Mouse (Mus musculus): ENCODE measurements around the gene Ddias.
"Not testable (repeated sequence)": the region's sequence is repeated elsewhere in the genome, so short reads cannot be mapped to it uniquely, and the experiment has no call there.

The Ddias gene

DNA sequence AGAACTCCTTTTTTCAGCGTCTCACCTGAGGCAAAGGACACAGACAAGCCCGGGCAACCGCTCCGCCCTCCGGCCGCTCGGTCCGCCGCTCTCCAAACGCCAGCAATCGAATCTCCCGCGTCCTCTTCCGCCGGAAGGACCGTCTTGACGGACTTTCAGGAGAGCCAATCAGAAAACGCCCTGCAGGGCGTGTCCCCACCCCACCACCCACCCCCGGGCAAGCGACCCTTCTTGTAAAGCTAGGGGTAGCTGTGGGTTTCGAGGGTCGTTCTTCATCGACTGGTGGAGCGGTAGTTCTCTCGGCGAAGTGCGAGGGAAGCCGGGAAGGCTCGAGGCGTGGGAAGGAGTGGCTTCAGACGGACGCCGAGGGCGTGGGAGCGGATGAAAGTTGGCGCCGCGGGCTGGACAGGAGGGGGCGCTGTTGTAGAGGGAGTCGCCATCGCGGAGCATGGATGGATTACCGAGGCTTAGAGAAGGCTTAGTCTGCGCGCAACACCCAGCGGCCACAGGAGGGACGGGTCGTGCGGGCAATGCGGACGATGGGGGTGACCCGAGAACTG is at the start of gene Ddias, which contains the start of gene Prcp:
Ddias (minus strand) TSS at position 132 of the 560 bp plus-strand sequence.
Prcp (plus strand) TSS at position 355 of the 560 bp plus-strand sequence.
- peak; percentile 94 for DNase-seq

DNA sequence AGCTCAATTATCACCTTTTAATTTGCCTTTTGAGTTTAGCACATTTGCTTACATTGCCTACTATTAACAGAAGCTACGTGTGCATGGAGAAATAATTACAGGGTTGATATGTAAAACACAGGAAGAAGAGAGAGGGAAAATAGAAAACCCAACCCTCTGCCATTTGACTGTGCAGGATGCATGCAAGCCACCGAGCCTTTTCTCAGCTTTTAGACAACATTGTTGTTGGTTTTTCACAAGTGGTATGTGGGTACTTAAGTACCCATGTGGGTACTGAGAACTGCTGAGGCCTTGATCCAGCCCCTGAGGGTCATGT is 46.8 kb upstream of the Ddias start:
- no peak for DNase-seq

DNA sequence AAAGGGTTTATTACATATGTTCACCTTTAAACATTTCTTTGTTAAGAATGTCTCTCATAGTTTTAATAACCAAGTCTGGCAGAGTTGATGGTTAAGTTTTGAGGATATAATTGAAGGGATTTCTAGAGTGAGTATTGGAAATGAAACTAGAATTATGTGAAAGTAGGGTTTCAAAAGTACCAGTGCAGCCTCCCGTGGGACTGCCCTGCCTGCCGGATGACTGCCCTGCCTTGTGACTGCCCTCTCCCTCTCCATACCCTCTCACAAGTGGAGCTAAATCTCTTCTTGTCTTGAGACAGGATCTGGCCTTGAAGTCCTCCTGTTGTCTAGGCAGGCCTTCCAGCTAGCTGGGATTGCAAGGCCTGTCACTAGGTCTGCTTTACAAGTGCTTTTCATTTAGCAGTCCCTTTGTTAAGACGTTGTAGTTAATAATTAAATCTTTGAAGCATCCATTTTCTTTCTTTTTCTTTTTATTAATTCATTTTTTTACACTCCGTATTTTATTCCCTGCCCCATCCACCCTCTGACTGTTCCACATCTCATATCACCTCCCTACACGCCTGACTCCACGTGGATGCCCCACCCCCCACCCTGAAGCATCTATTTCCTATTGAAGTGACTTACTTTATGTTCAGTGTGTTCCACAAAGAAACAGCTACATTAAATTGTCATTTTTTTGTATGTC is 46.3 kb upstream of the Ddias start:
- no peak for DNase-seq

DNA sequence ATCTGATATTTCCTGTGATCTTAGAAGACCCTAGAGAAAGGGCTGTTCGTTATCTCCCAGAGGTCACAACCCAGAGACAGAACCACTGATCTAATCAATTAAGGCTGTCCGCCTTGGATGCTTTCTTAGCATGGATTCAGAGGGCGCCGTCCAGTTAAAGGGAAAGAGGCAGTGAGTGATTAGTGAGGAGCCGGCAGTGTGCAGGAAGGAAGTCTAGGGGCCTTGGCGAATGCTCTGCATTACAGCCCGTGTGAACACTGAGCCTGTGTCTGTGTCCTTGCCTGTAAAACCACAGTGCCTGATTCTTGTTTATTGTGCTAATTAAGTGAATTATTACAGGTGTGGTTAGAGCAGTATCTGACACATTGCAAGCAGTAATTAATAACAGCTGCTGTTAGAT is 30.2 kb upstream of the Ddias start:
- not testable (repeated sequence) for DNase-seq

DNA sequence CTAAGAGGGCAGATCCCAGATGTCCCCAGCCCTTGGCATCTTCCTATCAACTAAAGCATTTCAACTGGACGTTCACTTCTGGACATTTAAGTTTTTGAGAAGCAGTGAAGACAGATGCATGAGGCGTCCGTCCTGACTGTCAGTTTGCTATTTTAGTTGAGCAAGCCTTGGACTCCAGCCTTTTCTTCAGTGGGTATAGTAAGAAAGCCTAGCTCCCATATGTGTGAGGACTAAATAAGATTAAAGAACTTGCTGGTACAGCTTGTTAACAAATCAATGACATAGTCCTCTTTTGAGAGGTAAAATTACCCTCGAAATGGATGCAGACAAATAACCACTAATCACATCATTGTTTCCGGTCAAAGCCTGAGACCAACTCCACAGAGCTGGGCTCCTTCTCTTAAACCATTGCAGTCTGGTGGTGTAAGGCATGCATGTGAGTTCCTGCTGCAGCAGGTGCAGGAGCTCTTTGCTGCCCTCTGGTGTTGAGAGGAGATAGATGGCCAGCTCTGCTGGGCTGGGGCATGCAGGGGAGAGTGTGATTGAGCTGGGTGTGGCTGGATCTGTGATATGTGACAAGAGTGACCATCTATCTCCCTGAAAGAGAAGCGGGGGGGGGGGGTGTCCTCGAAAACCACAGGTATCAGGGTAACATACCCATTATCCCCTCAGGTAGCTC is 29.5 kb upstream of the Ddias start:
- DNase-seq, result peak; percentile 52

DNA sequence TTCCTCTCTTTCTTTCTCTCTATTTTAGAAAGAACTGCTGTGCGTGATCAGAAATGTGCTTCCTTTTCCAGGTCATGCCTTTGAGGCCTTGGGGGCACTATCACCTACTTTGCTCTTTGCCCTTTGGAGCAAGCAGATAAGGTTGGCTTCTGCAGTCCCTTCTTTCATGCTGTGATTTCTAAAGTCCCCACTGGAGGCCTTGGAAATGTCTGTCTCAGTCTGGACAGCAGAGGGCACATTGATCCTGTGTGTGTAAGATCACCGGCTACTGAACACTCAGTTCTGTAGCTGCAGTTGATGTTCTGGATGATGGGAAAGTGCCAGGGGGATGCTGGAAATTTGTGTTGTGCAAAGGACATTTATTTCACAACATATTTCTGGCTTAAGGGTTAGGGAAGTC is 23.0 kb upstream of the Ddias start:
- DNase-seq, result peak; percentile 22

DNA sequence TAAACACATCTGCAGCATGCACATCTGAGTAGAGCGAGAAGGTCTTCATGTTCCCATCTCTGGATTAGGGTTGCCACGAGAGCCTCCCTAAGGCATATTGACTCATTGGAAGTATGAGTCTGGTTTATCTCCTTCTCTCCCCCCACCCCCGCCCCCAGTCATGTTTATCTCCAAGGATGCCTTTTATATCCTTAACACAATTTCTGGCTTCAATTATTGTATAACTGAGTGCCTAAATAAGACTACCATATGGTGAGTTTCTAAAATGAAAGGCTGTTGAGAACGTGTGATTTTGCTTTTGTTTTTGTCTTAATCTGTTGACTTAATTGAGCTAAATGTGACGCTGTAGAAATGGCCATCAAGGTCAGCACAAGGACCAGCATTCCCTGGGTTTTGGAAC is 22.0 kb upstream of the Ddias start:
- DNase-seq, result no peak

DNA sequence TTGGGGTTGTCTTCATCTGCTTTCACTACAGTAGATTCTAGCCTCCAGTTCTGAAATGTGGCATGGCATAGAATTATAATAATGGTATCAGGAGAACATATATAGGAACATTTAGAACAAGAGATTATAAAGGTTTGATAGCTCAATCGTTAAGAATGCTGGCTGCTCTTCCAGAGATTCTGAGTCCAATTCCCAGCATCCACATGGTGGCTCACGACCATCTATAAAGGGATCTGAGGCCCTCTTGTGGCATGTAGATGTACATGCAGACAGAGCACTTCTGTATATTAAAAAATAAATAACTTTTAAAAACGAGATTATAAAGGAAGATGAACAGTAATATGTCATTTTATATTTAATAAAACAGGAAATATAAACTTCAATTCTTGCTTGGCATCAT is 19.4 kb upstream of the Ddias start:
- no peak for DNase-seq

DNA sequence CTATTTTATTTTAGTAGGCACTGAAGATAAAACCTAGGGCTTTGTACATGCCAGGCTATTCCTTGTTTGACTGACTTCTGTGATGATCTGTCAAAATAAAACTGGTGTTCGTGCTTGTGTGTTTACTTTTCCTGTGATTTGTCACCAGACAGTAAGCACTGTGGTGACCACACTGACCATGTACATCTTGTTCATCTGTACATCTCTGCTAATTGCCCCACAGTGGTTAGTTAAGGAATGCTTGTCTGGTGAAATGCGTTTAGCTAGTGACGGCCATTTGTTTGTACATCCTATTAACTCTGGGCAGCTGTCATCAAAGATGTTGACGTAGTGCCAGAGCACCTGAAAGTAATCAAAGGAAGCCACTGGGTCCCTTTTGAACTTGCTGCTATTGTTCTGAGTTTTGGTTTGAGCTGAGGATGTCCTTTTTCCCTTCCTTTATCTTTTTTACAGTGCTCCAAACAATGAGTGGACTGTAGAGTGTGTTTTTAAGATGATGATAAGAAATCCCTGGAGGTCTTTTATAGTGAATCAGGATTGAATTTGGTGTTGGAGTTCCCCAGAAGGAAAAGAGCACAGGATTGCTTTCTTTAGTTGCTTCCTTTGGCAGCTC is 16.7 kb upstream of the Ddias start:
- DNase-seq, result no peak

DNA sequence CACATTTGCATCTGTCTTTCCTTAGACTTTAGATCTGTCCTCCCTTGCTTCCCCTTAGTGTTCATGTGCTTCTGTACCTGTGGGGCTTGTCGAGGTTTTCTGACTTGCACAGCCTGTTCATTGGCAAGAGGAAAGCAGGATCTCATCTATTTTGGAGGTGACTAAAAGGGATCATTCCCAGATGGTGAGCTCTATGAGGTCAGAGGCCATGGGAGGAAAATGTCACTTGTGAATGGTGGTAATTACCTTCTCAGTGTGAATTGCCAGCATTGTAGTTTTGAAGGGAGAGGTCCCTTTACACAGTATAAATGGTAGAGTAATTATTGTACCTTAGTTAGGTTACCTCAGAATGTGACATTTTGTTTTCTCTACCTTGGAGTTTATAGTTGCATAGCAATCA is 16.2 kb upstream of the Ddias start:
- DNase-seq, result no peak

DNA sequence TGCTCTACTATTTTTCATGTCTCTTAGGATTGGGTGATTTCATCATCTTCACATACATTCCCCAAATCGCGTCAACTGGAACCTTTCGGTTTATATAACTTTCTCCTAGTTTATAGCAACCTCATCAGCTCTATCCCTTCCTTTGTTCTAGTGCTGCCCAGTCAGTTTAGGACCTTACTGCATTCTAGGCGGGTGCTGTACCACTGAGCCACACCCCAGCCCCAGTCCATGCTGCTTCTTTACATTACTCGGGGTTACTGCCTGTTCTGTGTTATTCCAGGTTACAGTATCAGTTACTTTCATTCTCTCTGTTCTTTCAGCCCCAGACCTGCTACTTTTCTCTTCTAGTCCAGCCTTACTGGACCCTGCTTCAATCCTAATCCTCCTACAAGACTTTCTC is 13.2 kb upstream of the Ddias start:
- no peak for DNase-seq

DNA sequence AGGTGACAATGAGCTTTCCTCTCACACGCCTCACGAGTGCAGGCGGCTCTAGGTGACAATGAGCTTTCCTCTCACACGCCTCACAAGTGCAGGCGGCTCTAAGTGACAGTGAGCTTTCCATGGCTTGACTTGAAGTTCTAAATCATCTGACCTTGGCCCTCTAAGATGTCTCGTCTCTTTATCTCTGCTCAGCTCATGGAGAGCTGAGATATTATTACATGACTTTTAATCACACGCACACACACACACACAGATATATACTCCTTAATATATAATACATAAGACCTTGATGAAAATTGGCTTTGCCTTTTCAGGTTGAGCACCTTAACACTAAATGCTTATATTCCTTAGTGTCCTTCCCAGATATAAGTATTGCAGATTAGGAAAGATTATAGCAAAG is 12.8 kb upstream of the Ddias start:
- no peak for DNase-seq

DNA sequence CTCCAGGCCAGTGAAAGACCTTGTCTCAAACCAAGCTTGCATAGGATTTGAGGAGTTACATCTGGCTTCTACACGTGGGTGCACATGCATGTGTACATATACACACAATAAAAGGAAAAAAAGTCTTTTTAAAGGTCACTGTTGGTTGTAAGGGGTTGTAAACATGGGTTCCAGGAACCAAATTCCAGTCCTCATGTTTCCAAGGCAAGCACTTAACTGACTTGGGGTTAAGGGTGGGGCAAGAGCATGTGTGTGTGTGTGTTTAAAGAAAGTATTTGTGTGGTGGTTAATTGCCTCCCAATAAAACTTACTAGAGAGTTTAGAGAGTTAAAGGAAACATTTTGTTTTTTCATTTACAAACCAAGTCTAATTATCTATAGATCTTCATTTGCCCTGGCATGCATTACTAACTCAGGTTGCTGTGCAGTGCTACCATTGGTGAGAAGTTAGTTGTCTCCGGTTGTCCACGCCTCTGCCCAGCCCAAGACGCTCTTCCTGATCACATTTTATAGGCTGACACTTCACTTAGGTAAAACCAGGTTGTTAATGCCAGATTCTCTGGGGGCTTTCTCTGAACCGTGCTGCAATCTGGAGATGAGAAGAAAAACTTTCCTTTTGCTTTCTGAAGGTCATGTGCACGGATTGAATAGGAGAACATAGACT is 11.1 kb upstream of the Ddias start:
- no peak for DNase-seq

DNA sequence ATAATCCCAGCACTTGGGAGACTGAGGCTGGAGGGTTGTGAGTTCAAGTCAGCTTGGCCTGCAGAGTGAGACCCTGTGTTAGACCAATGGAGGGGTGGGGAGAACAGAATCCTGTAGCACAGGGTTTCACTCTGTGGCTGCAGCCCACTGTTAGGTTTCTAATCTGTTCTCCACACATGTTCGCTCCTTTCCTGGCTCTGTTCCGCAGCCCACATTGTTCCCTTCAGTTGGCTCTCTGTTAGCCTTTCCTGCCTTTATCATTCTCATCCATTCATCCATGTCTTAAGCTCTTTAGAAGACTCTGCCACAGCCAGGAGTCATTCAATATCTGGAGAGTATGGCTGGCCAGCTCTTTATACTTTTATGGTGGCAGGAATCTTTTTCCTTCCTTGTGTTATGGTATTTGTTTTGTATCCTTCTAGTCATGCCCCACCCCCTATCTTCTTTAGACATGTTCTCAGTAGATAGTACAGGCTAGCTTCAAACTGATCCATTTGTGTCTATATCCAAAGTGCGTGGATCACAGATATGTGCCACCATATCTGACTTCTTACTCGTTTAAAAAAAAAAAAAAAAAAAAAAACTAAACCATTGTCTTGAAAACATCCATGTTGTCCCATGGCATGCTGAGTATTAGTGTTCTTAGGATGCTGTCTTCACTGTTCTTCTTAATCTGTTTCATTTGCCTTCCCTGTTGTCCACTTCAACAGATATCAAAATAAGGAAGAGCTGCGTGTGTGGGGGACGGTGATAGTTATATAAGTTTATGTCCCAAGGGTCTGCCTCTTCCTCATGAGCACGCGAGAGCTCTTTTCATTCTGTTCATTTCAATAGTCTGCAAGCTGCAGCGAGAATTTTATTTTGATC is 10.0 kb upstream of the Ddias start:
- no peak for DNase-seq

DNA sequence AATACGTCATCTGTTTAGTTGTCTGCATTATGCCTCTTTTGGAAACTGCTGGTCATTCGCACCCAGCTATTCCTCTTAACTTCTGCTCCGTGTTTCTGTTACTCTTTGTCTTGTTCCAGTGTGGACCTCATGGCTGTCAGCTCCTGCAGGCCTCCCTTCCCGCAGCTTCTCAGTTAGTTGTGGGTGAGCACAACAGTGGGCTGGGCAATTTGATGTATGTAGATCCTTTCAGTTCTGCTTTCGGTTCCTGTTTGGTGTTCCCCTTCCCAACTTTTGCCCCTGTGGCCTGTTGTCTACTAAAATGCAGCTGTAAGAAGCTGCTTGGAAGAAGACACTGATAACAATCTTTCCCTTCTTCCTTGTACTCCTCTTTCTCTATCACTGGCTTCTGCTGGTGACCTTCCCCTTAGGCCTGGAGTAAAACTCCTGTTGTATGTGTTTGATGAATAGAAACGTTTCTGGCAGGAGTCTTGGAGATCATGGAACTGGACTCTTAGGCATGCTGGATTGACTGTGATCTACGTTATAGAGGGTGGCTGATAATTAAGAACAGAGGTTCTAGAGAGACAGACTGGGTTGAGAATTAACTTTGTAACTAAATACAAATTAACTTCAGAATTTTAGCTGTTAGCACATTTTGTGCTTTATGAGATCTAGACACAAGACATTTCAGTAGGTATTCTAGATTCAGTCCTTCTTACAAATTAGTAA is 4.7 kb upstream of the Ddias start:
- DNase-seq, result no peak

DNA sequence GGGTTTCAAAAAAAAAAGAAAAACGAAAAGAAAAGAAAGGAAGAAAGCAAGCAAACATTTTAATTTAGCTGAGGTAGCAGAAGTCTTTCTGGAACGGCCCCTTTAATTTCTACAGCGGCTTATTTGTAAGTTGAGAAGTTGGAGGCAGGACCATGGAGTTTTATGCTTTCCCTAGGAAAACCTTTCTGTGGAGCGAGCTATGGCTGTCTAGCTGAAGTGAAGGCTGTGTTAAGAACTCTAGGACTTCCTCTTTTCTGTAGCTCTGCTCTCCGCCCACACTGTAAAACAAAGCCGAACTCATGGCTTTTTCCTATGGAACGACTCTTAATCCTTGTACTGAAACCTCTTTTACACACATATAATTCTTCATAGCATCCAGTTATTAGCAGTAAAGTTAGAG is 2.5 kb upstream of the Ddias start:
- DNase-seq, result no peak

DNA sequence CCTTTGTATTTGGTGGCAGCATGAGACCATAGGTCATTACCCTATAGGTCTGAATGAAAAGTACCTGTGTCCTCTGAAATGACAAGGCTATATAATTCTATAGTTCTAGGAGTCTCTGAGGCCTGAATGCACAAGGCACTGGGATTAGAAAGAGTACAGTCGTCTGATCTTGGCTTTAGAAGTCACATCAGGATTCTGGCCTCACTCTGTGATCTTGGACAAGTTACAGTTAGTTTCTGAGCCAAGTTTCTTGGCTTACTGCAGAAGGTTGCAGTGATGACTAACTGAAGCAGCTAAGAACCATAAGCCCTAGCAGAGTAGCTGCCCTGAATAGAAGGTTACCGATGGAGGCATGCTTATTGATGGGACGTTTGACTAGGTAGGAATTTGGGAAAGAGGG is 2.0 kb upstream of the Ddias start:
- no peak for DNase-seq

DNA sequence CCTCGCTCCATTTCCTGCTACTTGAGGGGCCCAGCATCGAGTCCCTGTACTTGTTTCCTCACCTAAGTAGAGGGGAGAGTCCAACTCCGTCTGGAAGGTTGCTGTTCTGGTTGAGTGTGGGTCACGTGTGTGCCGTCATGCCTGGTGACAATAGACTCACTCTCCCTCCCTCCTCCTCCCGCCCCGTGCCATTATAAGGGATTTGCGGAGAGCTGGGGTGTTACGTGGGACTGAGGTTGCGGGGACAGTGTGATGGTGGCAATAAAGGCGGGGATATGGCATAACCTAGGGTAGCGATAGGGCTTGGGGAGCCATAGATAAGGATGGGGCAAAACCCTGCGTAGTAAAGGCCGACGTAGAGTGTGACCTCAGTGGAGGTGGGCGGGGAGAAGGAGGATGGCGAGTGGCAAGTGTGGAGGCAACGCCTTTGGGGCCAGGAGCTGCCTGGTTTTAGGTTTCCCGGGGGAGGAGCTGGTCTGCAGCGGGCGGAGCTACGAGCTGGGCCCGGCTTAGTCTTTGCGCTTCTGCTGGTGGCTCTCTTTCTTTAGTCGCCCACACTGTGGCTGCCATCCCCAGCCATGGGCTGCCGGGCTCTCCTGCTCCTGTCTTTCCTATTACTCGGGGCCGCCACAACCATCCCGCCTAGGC is 838 bp upstream of the Ddias start:
- peak; percentile 80 for DNase-seq

DNA sequence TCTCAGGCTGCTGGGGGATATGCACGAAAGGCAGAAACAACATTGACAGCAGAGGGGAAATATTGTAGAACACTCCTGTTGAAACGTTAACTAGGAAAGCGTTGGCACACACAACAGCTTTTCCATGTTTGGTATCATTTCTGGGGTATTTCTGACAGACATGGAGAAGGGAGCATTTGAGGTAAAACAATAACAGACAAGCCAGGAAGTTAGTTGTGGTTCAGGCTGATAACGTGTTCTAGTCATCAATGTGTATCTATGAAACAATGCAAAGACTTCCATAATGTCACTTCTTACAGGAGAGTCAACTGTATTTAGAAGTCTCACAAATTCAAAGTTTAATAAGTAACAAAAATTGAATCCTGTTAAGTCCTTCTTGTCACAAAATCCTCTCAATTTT is 2.5 kb downstream of the Ddias start:
- DNase-seq, result no peak

DNA sequence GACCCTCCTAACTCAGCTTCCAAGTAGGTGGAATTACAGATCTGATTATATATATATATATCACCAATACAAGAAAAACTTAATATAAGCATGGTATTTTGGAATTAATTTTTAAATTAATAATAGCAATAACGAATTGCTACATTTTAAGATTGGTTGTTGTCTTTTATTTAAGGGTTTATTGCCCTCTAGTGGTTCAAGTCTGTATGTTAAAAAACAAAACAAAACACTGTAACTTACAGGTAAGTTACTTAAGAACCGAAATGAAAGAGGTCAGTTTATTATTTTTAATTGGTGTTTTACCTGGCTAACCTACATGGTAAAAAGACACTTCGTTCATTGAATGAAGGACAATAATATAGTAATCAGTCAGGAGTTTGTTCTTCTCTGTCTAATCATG is 3.9 kb downstream of the Ddias start:
- DNase-seq, result no peak

DNA sequence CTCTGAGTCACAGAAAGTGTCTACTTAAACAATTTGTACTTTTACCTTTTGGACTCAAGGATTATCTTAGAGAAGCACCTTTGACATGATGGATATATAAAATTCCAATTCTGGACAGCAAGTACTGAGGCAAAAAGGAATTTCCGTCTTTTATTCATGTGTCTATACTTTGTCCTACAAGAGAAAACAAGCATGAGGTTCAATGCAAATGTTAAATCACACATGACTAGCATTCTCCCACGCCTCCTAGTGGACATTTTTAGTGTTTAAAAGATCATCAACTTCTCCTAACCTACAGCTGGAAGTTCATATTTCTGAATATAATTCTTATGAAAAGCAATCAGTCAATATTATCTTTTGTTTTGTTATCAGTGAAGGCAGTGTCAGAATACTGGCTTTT is 7.5 kb downstream of the Ddias start:
- DNase-seq, result no peak
